Mouse (Mus musculus) frontal cortex, postnatal 36 days (tissue): ENCODE data around the gene Fgf5.

Experiments used
- DNase-seq, 2 experiments: peaks; one replicate each; pipeline ENCODE4 v3.0.0; 2022; ENCODE audit warnings: low spot score in 2 of 2

The Fgf5 gene

DNA sequence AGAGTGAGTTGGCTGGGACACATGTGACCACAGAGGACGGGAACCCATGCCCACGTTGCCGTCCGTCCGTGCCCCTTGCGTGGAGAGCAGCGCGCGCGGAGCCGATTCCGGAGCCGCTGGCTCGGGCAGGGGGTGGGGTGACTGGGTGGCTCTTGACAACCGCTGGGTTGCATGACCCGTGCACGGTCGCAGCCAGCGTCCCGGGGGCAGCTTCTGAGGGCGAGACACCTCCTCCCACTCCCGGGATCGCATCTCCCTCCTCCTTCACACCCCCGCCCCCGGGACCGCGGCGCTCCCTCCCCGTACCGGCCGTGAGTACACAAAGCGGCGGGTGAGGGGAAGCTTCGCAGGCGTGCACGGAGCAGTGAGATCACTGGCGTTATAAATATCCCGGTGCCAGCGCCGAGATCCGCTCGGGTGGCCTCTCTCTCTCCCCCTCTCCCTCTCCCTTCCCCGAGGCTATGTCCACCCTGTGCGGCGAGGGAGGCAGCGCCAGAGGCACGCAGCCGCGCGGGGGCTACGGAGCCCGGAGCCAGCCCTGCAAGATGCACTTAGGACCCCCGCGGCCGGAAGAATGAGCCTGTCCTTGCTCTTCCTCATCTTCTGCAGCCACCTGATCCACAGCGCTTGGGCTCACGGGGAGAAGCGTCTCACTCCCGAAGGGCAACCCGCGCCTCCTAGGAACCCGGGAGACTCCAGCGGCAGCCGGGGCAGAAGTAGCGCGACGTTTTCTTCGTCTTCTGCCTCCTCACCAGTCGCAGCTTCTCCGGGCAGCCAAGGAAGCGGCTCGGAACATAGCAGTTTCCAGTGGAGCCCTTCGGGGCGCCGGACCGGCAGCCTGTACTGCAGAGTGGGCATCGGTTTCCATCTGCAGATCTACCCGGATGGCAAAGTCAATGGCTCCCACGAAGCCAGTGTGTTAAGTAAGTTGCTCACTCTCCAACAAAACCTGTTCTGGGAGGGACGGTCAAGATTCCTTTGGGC lies at the start of gene Fgf5:
Gene Fgf5 (plus strand): TSS at position 347 of the 984 bp plus-strand sequence.
- peak; percentile 50 to 64 for DNase-seq

GRCm38 (mm10) chr5:98212501-98212900 lies 41.5 kb upstream of the Fgf5 start:
- no peak for DNase-seq

DNA sequence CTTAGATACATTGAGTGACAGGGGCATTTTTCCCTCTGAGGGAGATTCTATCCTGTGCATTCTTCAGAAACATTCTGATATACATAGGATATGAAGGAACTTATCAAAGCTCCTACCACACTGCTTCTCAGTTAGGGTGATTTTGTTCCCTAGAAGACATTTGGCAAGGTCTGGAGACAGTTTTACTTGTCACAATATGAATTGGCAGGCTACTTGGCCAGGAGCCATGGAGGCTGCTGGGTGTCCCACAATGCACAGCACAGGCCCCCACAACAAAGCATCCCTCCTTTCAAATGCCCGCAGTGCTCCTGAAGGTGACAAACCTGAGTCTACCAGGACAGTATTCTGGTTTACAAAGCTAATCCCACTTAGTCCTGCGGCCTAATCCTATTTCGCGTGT lies 32.0 kb upstream of the Fgf5 start:
- DNase-seq, result no peak

GRCm38 (mm10) chr5:98226710-98227109 lies 27.3 kb upstream of the Fgf5 start:
- DNase-seq, result no peak

DNA sequence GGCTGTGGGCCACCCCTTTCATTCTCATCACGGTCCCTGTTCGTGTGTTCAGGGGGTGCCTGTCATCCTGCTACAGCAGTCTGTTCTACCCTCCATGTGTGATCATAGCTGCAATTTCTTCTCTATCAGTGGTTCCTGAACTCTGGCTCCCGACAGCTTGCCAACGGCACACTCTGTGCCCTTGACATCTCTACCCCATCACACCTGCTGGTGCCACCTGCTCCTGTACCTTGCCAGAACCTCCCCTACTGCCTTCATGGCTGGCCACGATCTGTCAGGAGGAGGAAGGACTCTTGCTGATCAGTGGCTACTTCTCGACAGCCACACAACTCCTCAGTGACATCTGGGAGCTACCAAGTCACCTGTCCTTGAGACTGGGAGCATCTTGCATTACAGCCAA lies 24.5 kb upstream of the Fgf5 start:
- DNase-seq, result no peak

GRCm38 (mm10) chr5:98238466-98238865 lies 15.5 kb upstream of the Fgf5 start:
- DNase-seq, result no peak

- no peak for DNase-seq
Observed at GRCm38 (mm10) chr5:98241322-98241829, 12.6 kb upstream of the Fgf5 start.

- peak; percentile 17 to 19 for DNase-seq
Observed at GRCm38 (mm10) chr5:98245303-98245702, 8.7 kb upstream of the Fgf5 start.

DNA sequence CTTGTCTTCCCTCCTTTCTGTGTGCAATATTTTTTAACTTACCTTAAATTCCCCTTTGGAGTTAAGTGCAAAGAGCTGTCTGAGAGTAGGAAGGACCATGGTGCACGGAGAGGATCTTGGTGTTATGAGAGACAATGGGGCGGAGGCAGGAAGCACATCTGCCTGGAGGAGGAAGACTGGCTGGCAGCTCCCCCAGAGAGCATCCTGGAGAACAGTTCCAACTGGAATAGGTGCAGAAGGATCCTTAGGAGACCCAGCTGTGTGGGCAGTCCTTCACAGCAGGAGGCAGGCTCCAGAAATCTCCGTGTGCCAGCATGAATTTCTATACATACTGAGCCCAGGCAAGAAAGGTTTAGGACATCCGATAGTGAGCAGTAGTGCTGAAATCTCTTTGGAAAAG lies 8.0 kb upstream of the Fgf5 start:
- peak; percentile 36 to 58 for DNase-seq

- no peak for DNase-seq
Observed at GRCm38 (mm10) chr5:98246826-98247225, 7.2 kb upstream of the Fgf5 start.

GRCm38 (mm10) chr5:98247516-98247915 lies 6.5 kb upstream of the Fgf5 start:
- DNase-seq, result peak; percentile 28 to 36

GRCm38 (mm10) chr5:98253147-98253546 lies 837 bp upstream of the Fgf5 start:
- DNase-seq, result no peak

- no peak for DNase-seq
Observed at GRCm38 (mm10) chr5:98255176-98255575, 1.2 kb downstream of the Fgf5 start.

DNA sequence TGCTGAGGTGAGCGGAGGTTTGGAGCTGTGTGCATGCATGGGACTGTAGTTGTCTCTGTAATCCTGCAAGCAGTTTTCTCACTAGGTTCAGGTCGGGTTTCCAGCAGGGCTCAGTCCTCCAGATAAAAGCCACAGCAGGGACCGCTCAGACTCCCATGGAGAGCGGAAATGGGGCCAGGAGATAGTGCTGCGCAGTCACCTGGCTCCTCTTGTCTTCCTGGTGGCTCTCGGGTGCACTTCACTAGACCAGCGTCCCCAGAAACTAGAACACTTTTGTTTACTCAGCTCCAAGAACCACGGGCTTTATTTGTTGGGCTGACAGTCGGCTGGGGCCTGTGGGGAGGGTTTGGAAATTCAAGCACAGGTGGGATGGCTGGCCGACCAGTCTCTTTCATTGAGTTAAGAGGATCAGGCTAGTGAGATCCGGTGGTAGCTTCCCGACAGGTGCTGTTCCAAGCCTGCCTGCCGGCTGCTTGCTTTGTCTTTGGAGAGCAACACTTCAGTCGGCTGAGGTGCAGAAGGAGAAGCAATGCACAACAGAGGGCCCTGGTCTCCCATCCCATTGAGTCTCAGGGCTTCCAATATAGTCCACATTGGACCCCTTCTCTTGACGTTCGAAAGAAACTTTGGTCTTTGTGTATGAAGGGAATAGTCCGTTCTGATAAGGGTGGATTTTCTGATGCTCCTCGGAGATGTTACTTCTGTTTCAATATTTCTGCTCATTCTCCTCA lies 1.9 kb downstream of the Fgf5 start:
- DNase-seq, result no peak

GRCm38 (mm10) chr5:98275318-98275818 lies 21.4 kb downstream of the Fgf5 start:
- DNase-seq, result no peak

DNA sequence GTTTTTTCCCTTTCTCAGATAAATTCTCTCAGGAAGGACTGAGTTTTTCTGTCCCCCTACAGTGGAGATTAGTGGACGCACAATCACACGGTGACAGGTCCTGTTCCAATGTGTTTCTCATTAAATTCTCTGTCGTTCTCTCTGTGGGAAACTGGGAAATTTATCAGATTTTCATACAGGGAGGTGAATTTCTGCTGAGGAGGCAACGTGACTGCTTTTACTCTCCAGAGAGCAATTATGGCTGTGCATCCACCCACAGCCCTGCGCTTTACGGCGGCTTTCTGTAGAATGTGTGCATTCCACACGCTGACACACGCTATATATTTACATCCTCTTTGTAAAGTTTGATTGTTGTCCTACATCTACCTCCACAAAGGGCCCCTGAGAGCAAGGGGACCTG lies 28.0 kb downstream of the Fgf5 start:
- DNase-seq, result peak in 1 of 2 experiments; percentile 11

- peak; percentile 13 for DNase-seq
Observed at GRCm38 (mm10) chr5:98283696-98284478, 29.9 kb downstream of the Fgf5 start.

GRCm38 (mm10) chr5:98290642-98291041 lies 36.7 kb downstream of the Fgf5 start:
- DNase-seq, result no peak

DNA sequence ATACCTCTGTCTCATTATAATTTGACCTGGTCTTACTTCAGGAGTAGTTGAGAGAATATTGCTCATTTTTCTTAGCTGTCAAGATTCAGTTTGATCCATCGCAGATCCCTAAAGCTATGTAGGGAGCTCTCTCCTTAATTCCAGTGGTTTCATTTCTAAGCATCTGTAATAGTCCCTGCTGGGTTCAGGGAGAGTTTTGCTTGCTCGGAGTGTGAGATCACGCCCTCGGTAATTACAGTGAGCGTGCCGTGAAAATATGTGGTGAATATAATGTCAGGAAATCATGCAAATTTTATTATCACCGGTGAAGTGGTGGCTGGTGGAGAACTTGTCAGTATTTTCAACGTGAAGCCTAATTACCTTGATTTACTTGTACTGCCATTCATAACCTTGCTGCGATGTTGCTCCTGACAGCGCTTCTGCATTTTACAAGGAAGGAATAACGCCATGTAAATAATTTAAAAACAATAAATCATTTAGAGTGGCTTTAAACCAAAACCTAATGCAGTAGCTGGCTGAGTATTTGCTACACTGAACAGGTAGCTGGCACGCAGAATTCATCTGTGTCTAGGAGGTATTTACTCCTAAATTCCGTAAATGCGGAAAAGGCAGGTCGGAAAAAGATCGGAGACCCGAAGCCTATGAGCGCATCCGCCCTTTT lies 38.5 kb downstream of the Fgf5 start:
- no peak for DNase-seq

DNA sequence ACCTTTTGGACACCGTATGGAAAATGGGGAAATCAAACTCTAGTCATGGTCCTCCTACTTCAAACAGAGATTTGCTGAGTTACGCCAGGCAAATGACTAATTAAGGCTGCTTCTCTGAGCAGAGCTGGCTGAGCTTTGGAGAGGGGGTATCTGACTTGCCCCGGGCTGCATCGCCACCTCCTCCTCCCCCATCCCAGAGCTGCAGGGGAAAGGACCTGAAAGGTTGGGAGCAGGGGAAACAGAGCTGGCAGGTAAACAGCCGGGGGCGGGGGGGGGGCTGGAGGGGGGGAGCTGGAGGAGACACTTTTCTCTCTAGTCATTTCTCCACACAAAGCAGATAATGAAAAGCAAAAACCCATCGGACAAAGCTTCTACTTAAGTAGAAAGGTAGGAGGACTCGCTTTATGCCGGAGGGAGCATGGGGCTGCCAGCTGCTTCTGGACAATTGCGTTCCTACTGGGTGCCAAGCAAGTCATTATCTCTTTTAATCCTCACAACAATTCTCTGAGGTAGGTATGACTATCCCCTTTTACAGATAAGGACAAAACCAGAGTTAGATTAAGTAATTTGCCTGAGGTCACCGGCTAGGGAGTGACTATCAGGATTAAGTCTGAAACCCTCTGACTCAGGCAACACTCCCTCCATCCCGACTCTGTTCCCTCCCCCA lies 39.2 kb downstream of the Fgf5 start:
- DNase-seq, result no peak
